Mouse (Mus musculus): ENCODE measurements at regions not wholly inside any gene's neighbourhood (a gene's known extent, or its start where the extent isn't known, plus 50 kb on each side); places are given as distances from the start of the nearest gene placed in this dataset.

DNA sequence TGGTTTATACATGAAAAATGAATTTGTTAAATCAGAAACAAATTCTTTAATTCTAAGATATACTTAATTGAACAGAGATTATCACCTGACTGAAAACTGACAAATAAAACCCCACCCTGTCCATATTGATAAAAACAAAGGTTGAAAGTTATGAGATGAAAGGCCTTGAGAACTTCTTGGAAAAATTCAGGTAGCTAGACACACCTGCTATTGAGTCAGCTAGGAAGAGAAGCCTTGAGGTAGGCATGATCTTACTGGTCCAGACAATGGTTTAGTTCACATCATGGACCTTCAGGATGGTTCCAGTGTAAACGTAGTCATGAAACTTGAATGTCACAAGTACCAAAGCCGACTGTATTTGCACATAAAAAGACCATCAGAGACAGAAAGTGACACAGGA, 180.3 kb downstream of the 1700064H15Rik start:
- no peak for TF ChIP-seq CTCF (IDR thresholded peaks at IDR 0.05; ENCODE audit: extremely low read depth, insufficient read depth, insufficient read length, insufficient replicate concordance)
- TF ChIP-seq POLR2A (IDR thresholded peaks at IDR 0.05; ENCODE audit: low read depth, low read length), result no peak

Data from spleen, adult 2 months (tissue).